Mouse (Mus musculus): Measurements from ENCODE around the gene Hesx1. TPM values are rescaled to one million over a fixed set of nuclear protein-coding genes. Genes with fewer than 3 reads are reported as not detected.

The Hesx1 gene
- polyA plus RNA-seq, 1 experiment = not detected

- Histone ChIP-seq H3ac (ENCODE audit: control insufficient read depth, insufficient read length) (no peak overlapping the region), H3K79me2 (ENCODE audit: control insufficient read depth, insufficient read depth) (no peaks in the 10 kb centered on the region), H3K27me3 (ENCODE audit: control insufficient read depth, insufficient read depth, insufficient read length) (no peaks in the 10 kb centered on the region), H3K4me3 (no peak overlapping the region), H3K36me3 (ENCODE audit: control insufficient read depth, insufficient read depth) (no peaks in the 10 kb centered on the region), H3K4me2 (ENCODE audit: low read depth) (no peak overlapping the region)
- TF ChIP-seq MAX (IDR thresholded peaks at IDR 0.05; ENCODE audit: low read depth) (no peak), MYOD1 (IDR thresholded peaks at IDR 0.05; ENCODE audit: control insufficient read depth in 1 of 3, insufficient read length in 2 of 3, low read depth in 2 of 3) (no peak), CEBPB (IDR thresholded peaks at IDR 0.05; ENCODE audit: insufficient read depth, poor library complexity, severe bottlenecking) (no peak), TCF12 (IDR thresholded peaks at IDR 0.05; ENCODE audit: insufficient read depth, poor library complexity, severe bottlenecking) (no peak), POLR2AphosphoS2 (IDR thresholded peaks at IDR 0.05; ENCODE audit: insufficient read length, low read depth) (no peak), POLR2A (IDR thresholded peaks at IDR 0.05; ENCODE audit: insufficient read length, low read depth) (no peak)
Measured at GRCm38 (mm10) chr14:26977500-26977899, 16.7 kb upstream of the Hesx1 start.

GRCm38 (mm10) chr14:26979808-26980207, 14.4 kb upstream of the Hesx1 start:
- Histone ChIP-seq H3K79me2 (ENCODE audit: control insufficient read depth, insufficient read depth) (no peaks in the 10 kb centered on the region), H3K4me2 (ENCODE audit: low read depth) (no peak overlapping the region), H3K36me3 (ENCODE audit: control insufficient read depth, insufficient read depth) (no peaks in the 10 kb centered on the region), H3K27me3 (ENCODE audit: control insufficient read depth, insufficient read depth, insufficient read length) (no peaks in the 10 kb centered on the region), H3ac (ENCODE audit: control insufficient read depth, insufficient read length) (no peak overlapping the region), H3K4me3 (no peak overlapping the region)
- TF ChIP-seq MYOD1 (IDR thresholded peaks at IDR 0.05; ENCODE audit: control insufficient read depth in 1 of 3, insufficient read length in 2 of 3, low read depth in 2 of 3) (no peak), MAX (IDR thresholded peaks at IDR 0.05; ENCODE audit: low read depth) (no peak), POLR2A (IDR thresholded peaks at IDR 0.05; ENCODE audit: insufficient read length, low read depth) (no peak), POLR2AphosphoS2 (IDR thresholded peaks at IDR 0.05; ENCODE audit: insufficient read length, low read depth) (no peak)

GRCm38 (mm10) chr14:26981021-26981420, 13.2 kb upstream of the Hesx1 start:
- Histone ChIP-seq H3K4me2 (ENCODE audit: low read depth) (no peak overlapping the region), H3ac (ENCODE audit: control insufficient read depth, insufficient read length) (no peak overlapping the region)
- TF ChIP-seq POLR2AphosphoS2 (IDR thresholded peaks at IDR 0.05; ENCODE audit: insufficient read length, low read depth) (no peak), CEBPB (IDR thresholded peaks at IDR 0.05; ENCODE audit: insufficient read depth, poor library complexity, severe bottlenecking) (no peak), MYOD1 (IDR thresholded peaks at IDR 0.05; ENCODE audit: control insufficient read depth in 1 of 3, insufficient read length in 2 of 3, low read depth in 2 of 3) (no peak), MAX (IDR thresholded peaks at IDR 0.05; ENCODE audit: low read depth) (no peak), USF1 (IDR thresholded peaks at IDR 0.05; ENCODE audit: low read depth) (no peak), TCF3 (IDR thresholded peaks at IDR 0.05; ENCODE audit: insufficient read length, low read depth) (no peak), MYOG (IDR thresholded peaks at IDR 0.05; ENCODE audit: control insufficient read depth in 1 of 3, insufficient read depth in 1 of 3, insufficient read length in 2 of 3, low read depth in 2 of 3) (no peak), POLR2A (IDR thresholded peaks at IDR 0.05; ENCODE audit: insufficient read length, low read depth) (no peak), TCF12 (IDR thresholded peaks at IDR 0.05; ENCODE audit: insufficient read depth, poor library complexity, severe bottlenecking) (no peak), REST (IDR thresholded peaks at IDR 0.05; ENCODE audit: insufficient read depth, insufficient read length) (no peak), SRF (IDR thresholded peaks at IDR 0.05; ENCODE audit: control insufficient read depth, insufficient read length, low read depth) (no peak), E2F4 (IDR thresholded peaks at IDR 0.05; ENCODE audit: insufficient read depth) (no peak)

GRCm38 (mm10) chr14:26981494-26982149, 12.6 kb upstream of the Hesx1 start:
- H3K4me2 ChIP-seq (ENCODE audit: low read depth) = peak overlapping the region; percentile 24
- H3K36me3 ChIP-seq (ENCODE audit: control insufficient read depth, insufficient read depth) = no peaks in the 10 kb centered on the region
- no peak for TF ChIP-seq MYOG (IDR thresholded peaks at IDR 0.05; ENCODE audit: control insufficient read depth in 1 of 3, insufficient read depth in 1 of 3, insufficient read length in 2 of 3, low read depth in 2 of 3)
- no peak for TF ChIP-seq MAX (IDR thresholded peaks at IDR 0.05; ENCODE audit: low read depth)
- no peak for TF ChIP-seq USF1 (IDR thresholded peaks at IDR 0.05; ENCODE audit: low read depth)
- no peaks in the 10 kb centered on the region for H3K79me2 ChIP-seq (ENCODE audit: control insufficient read depth, insufficient read depth)
- H3K4me3 ChIP-seq = no peak overlapping the region
- no peaks in the 10 kb centered on the region for H3K27me3 ChIP-seq (ENCODE audit: control insufficient read depth, insufficient read depth, insufficient read length)
- no peak overlapping the region for H3ac ChIP-seq (ENCODE audit: control insufficient read depth, insufficient read length)

More at GRCm38 (mm10) chr14:26981021-26981420, 13.2 kb upstream of the Hesx1 start:
- Histone ChIP-seq H3K27me3 (ENCODE audit: control insufficient read depth, insufficient read depth, insufficient read length) (no peaks in the 10 kb centered on the region), H3K79me2 (ENCODE audit: control insufficient read depth, insufficient read depth) (no peaks in the 10 kb centered on the region), H3K4me3 (no peak overlapping the region), H3K36me3 (ENCODE audit: control insufficient read depth, insufficient read depth) (no peaks in the 10 kb centered on the region)

GRCm38 (mm10) chr14:26982150-26982530, 12.1 kb upstream of the Hesx1 start:
- Histone ChIP-seq H3K27me3 (ENCODE audit: control insufficient read depth, insufficient read depth, insufficient read length) (no peaks in the 10 kb centered on the region), H3K79me2 (ENCODE audit: control insufficient read depth, insufficient read depth) (no peaks in the 10 kb centered on the region), H3K36me3 (ENCODE audit: control insufficient read depth, insufficient read depth) (no peaks in the 10 kb centered on the region), H3K4me2 (ENCODE audit: low read depth) (peak overlapping the region; percentile 24), H3K4me3 (no peak overlapping the region), H3ac (ENCODE audit: control insufficient read depth, insufficient read length) (no peak overlapping the region)
- no peak for TF ChIP-seq E2F4 (IDR thresholded peaks at IDR 0.05; ENCODE audit: insufficient read depth)
- peak in 2 of 3 experiments; percentile 20 to 35 for TF ChIP-seq MYOG (IDR thresholded peaks at IDR 0.05; ENCODE audit: control insufficient read depth in 1 of 3, insufficient read depth in 1 of 3, insufficient read length in 2 of 3, low read depth in 2 of 3)
- peak in 1 of 3 experiments; percentile 54 for TF ChIP-seq MYOD1 (IDR thresholded peaks at IDR 0.05; ENCODE audit: control insufficient read depth in 1 of 3, insufficient read length in 2 of 3, low read depth in 2 of 3)
- TF ChIP-seq MAX (IDR thresholded peaks at IDR 0.05; ENCODE audit: low read depth) = no peak
